Mouse (Mus musculus): ENCODE data around the gene Gm49425.

Gm49425 gene

DNA sequence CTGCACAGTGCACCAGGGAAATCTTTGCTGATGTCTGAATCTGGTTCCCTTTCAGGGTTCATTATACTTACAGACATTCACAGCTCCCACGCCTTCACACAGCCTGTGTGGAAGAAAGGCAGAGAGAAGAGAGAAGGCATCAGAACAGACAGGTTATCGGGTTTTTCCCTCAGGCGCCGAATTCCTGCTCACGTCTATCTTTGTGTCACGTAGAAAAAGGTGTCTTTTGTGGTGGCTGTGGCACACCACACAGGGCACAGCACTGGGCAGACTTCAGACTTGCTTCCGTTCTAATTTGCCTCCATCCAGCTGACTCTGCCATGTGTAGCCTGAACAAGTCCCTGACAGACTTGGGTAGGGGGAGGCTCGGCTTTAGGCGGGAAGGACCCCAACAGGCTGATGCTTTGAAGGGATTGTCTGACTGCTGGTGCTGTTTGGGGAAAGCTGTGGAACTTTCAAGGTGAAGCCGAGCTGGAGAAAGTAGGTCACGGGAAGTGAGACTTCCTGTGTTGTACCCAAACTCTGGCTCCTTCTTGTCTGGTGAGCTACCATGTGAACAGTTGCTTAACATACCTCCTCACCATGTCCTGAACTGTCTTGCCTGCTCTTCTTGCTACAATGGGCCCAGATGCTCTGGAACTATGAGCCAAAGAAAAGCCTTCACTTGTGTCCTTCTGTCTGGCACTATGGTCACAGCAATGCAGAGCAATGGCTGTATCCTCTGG is 31.0 kb downstream of the Gm49425 start:
- peak; percentile 12 for DNase-seq (ENCODE audit: low spot score)

DNA sequence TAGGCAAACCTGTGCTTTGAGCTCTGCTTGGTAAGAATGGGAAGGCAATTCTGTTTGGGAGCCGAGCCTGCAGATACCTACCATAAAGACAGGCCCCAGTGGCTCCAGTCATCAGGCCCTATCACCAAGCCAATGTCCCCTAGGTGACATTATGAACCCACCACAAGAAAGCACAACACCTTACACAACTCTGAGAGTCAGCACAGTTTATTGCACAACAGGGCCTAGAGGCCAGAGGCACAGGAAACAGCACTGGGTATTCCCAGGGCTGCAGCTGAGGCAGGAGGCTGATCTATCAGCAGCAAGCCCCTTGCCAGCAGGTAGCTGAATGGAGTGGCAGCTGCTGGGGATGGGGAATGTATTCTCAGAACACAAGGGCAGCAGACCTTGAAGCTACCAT is 32.1 kb downstream of the Gm49425 start:
- DNase-seq (ENCODE audit: low spot score), result no peak

DNA sequence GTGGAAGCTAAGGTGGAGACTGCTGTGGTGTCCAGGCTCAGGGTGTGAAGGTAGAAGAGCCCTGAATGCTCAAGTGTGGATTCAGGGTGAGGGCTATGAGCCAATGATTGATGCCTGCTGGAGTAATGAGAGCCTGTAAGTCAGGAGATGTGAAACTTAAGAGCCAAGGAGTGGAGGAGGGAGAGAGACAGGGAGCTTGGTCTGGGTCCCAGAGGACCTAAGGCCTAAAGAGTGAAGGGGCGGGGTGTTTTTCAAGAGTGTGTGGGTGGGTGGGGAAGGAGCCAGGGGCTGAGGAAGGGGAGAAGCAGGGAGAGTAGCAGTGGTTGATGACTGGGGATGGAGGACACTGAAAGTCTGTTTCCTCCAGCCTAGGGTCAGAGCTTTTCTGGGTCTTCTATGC is 33.4 kb downstream of the Gm49425 start:
- no peak for DNase-seq (ENCODE audit: low spot score)

DNA sequence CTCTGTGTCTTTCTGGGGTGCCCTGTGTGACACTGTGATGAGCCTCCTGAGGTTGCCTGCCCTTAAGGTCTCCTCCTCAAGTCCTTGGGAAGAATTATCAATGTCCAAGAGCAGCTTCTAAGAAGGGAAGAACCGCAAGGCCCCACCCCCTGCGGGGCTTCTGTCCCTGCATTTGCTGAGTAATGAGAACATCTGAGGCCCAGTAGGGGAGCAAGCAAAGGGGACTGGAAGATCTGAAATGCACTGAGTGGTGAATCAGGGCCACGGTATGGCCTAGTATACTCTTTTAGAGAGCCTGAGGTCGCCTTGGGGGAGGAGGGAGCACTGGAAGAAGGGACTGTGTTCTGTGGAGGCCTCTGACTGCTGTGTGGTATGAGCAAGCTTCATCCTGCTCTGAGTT is 35.0 kb downstream of the Gm49425 start:
- no peak for DNase-seq (ENCODE audit: low spot score)

DNA sequence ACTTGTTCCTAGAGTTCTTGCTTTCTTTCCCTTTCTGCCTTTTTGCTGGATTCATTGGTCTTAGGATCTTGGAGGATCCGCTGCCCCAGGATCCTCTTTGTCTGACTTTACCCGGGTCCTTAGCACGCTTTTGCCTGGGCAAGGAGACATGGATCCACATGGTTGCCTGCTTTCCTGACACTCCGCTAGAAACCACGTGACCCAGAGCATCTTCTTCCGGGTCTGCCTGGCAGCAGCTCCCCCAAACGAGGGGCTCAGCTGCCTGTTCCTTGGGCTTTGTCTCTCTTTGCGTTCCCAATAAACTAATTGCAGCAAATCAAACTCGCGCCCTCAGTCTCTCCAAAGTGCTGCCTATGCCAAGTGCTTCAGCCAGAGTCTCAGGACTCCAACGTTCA is 37.4 kb downstream of the Gm49425 start:
- no peak for DNase-seq (ENCODE audit: low spot score)

DNA sequence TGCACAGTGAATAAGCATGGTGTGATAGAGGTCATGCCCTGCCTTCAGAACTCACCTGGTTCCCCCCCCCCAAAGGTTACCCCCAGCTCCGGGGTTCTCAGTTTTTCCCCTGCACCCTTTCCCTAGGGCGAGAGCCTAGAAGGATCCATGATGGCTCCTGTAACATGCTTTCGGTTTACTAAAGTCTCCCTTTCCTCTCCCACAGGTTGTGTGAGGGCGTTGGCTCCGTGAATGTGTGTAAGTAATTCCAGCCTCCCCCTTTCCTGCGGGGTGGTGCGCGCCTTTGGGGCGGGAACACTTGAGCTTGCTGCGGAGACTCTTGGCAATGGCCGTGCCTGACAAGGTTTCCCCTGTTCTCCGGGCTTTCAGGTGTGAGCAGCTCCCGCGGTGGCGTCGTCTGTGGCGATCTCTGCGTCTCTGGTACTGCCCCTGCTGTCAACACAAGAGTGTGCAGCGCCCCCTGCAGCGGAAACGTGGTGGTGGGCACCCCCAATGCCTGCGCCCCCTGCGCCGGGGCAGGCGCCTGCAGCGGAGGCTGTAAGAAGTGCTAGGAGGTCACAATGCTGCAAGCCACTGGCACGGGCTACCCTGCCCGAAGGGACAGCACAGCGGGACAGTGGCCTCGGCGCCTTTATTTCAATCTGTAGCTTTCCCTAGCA is 37.9 kb downstream of the Gm49425 start:
- peak; percentile 56 for DNase-seq (ENCODE audit: low spot score)

DNA sequence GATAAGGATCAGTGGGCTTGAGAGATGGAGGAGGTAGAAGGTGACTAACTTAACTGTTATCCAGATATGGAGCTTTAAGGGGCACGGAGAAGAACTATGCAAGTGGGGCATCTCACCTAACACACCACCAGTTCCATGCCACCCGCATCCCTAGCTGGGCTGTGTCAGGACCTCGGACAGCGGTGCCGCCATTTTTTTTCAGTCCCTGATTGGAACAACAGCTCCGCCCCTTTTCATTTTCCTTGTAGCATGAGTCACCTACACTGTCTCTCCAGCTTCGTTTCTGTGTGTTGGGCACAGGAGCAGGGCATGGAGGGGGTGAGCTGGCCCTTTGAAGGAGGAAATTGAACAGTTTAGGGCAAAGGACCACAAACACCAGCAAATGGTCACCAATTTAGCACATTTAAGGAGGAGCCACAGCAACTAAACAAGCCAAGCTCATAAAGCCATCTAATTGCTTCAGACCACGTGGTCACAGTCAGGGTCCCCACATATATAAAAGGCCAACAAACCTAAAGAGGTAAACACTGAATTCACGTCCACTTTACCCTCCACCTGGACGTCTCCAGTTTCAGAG is 44.0 kb downstream of the Gm49425 start, which contains the start of gene Krt86:
Gene Krt86, plus strand, starts transcription at position 527 of the 577 bp plus-strand sequence.
- DNase-seq (ENCODE audit: low spot score), result no peak

DNA sequence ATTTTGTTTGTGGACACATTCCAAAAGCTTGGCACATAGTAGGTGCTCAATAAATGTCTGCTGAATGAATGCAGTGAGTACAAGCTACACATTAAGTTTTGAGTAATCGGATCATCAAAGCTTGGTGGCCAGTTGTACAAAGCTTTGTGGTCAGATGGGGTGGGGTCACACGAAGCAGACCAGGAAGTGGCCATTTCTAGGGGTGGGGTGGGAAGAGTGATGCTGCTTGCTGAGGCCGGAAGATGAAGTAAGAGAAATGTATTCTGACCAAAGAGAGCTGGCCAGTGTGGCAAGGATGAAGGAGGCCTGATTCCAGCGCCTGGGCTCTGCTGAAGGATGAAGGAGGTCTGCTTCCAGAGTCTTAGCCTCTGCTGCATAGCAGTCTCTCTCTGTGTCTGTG is 48.0 kb downstream of the Gm49425 start:
- no peak for DNase-seq (ENCODE audit: low spot score)

Data from T-cell, adult 2 months (primary cell).